8 mouse cellular contexts compared by ENCODE assay signal in the genomic region with DNA sequence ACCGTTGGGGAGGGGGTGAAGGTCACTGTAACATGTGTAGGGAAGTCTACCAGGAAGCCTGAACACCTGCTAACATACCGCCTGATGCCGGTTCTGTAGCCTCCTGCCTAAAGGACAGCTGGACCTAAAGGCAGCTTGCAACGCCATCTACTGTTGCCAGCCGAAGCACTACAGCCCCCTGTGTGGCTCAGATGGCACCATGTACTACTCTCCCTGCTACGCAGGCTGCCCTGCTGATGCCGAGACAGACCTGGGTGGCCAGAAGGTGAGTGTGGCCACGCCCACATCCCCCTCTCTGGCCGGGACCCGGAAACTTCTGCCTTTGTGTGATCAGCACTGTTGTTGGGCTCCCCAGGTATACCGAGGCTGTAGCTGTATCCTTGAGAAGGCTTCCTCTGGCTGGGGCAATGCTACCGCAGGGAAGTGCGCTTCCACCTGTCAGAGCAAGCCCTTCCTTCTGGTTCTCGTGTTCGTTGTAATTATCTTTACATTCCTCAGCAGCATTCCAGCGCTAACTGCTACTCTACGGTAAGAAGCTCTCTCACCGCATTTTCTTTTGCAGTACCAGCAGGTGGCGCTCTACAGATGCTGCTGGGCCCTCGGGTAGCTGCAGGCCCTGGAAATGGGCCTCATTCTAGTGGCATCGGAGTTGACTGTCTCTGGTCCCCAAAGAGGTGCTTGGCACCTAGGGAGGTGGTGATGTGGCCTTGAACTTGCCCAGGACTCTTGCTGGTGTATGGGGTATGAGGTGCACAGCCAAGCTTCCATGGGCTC. TPM values are rescaled to one million over a fixed set of nuclear protein-coding genes. Genes with fewer than 3 reads are reported as not detected.
DNase-seq lines count a peak whose midpoint lies in the region; ATAC-seq and TF ChIP-seq lines count a peak whose summit lies in the region.

No protein-coding gene starts in this region.

- H3K79me2 ChIP-seq in MEL (ENCODE audit: control insufficient read depth, insufficient read depth, low read length, poor library complexity) = no peaks in the 10 kb centered on the region

- peak overlapping the region; percentile 15; the same call in 1 of the 2 replicates for H3K4me3 ChIP-seq in kidney, embryonic 15.5 days (replicated peaks)
- H3K4me3 ChIP-seq in MEL (ENCODE audit: control insufficient read depth in 1 of 2, insufficient read depth in 1 of 2, low read depth in 2 of 2, low read length in 2 of 2) = no peak overlapping the region
- no peak overlapping the region for H3K4me3 ChIP-seq in neural tube, embryonic 12.5 days

- no peak for TF ChIP-seq EP300 in MEL (IDR thresholded peaks at IDR 0.05; ENCODE audit: low read depth in 1 of 2, low read length in 2 of 2)

- WGBS in kidney, embryonic 15.5 days = 5% methylated on average over 21 of the region's 21 CpGs
- WGBS in neural tube, embryonic 12.5 days = 5% methylated on average over 21 of the region's 21 CpGs

- ATAC-seq in kidney, embryonic 15.5 days (replicated peaks; ENCODE audit: low FRiP score) = peak; percentile 62
- peak; percentile 42 for ATAC-seq in neural tube, embryonic 12.5 days (ENCODE audit: low FRiP score, low read depth)

- peak overlapping the region; percentile 52 for H3K4me2 ChIP-seq in kidney, embryonic 15.5 days
- peak overlapping the region; percentile 6; the same call in 1 of the 2 replicates for H3K4me2 ChIP-seq in neural tube, embryonic 12.5 days (replicated peaks)

- no peak for TF ChIP-seq POLR2A in MEL (IDR thresholded peaks at IDR 0.05; ENCODE audit: control insufficient read depth in 1 of 2, insufficient read depth in 1 of 2, low read depth in 1 of 2, low read length in 2 of 2, poor library complexity in 1 of 2)

- H3K27me3 ChIP-seq in kidney, embryonic 15.5 days = no peaks in the 10 kb centered on the region
- H3K27me3 ChIP-seq in MEL (ENCODE audit: control insufficient read depth in 1 of 2, insufficient read depth in 2 of 2, low read length in 2 of 2) = no peaks in the 10 kb centered on the region; a peak in 1 of 4 replicates
- H3K27me3 ChIP-seq in neural tube, embryonic 12.5 days (replicated peaks) = no peaks in the 10 kb centered on the region; the same call in 1 of the 2 replicates

- no peak for DNase-seq in kidney, postnatal 14 days
- peak; percentile 65 for DNase-seq in MEL (ENCODE audit: low read depth, low spot score)
- peak; percentile 78 for DNase-seq in embryo, embryonic 10 days (ENCODE audit: low spot score)
- peak; percentile 29 to 34 for DNase-seq in heart, postnatal 36 days
- peak; percentile 32 for DNase-seq in liver
- DNase-seq in cerebellum, adult 11 months = no peak

- no peaks in the 10 kb centered on the region for H3K9me3 ChIP-seq in kidney, embryonic 15.5 days (replicated peaks)
- H3K9me3 ChIP-seq in MEL (replicated peaks; ENCODE audit: insufficient read depth, low read length) = no peaks in the 10 kb centered on the region
- no peaks in the 10 kb centered on the region for H3K9me3 ChIP-seq in neural tube, embryonic 12.5 days

- peaks cover 19% of the 10 kb centered on the region for H3K4me1 ChIP-seq in kidney, embryonic 15.5 days
- no peaks in the 10 kb centered on the region for H3K4me1 ChIP-seq in MEL (ENCODE audit: control insufficient read depth in 1 of 2, insufficient read depth in 2 of 2, low read length in 2 of 2)
- peaks cover 3% of the 10 kb centered on the region; the same call in 1 of the 2 replicates for H3K4me1 ChIP-seq in neural tube, embryonic 12.5 days

- no peak overlapping the region for H3K9ac ChIP-seq in kidney, embryonic 15.5 days
- H3K9ac ChIP-seq in MEL (ENCODE audit: control insufficient read depth, low read depth, low read length, poor library complexity, severe bottlenecking) = no peak overlapping the region
- H3K9ac ChIP-seq in neural tube, embryonic 12.5 days = no peak overlapping the region

- TF ChIP-seq RAD21 in MEL (IDR thresholded peaks at IDR 0.05; ENCODE audit: low read depth, low read length) = peak; percentile 25; the same call in 1 of the 2 replicates

- no peaks in the 10 kb centered on the region for H3K36me3 ChIP-seq in kidney, embryonic 15.5 days
- no peaks in the 10 kb centered on the region for H3K36me3 ChIP-seq in MEL (ENCODE audit: control insufficient read depth in 1 of 2, insufficient read depth in 2 of 2, low read length in 2 of 2)
- no peaks in the 10 kb centered on the region for H3K36me3 ChIP-seq in neural tube, embryonic 12.5 days

- TF ChIP-seq CTCF in MEL (IDR thresholded peaks at IDR 0.05 in 2 of 3, conservative IDR thresholded peaks at IDR 0.05 in 1 of 3; ENCODE audit: control insufficient read depth in 1 of 3, insufficient read depth in 1 of 3, low read depth in 2 of 3, low read length in 3 of 3, poor library complexity in 1 of 3, severe bottlenecking in 1 of 3) = peak; percentile 76 to 90 (median 90)

- intact Hi-C loops in heart, postnatal 36 days (cut with DNase I) = loop anchor here (1.0 to 5.0 kb wide), 3 partner anchors 106 to 305 kb away; partner anchors contain the start of gene Bhlhe23

- H3K27ac ChIP-seq in kidney, embryonic 15.5 days = no peak overlapping the region
- no peak overlapping the region for H3K27ac ChIP-seq in MEL (ENCODE audit: control insufficient read depth, low read depth, low read length)
- H3K27ac ChIP-seq in neural tube, embryonic 12.5 days = no peak overlapping the region

TF ChIP-seq in MEL, 35 proteins besides CTCF, POLR2A, EP300 and RAD21:
- TF ChIP-seq TAL1 (IDR thresholded peaks at IDR 0.05; ENCODE audit: low read length) (no peak), SMC3 (IDR thresholded peaks at IDR 0.05; ENCODE audit: low read depth, low read length) (peak; percentile 66)

RNA-seq across cellular contexts. Expression of gene Slco4a1, which starts 16.4 kb away (rescaled TPM):
- polyA plus RNA-seq in kidney, embryonic 15.5 days (2015; fragmentation: Nextera tagmentation; extraction: Ambion mirVana) = 2.2 and 2.3 TPM in 2 replicates
- not detected in 2 replicates for total RNA-seq in MEL (2012; rRNA removed)
- not detected for polyA plus RNA-seq in MEL (2012; ENCODE audit: insufficient read depth in 1 of 2, insufficient read length in 2 of 2, low read depth in 1 of 2, low replicate concordance in 2 of 2, missing spikeins in 1 of 2)
- total RNA-seq in heart, postnatal 36 days (2021) = under 1 TPM in 1 of 2 experiments, not detected in 1; 0.08 TPM
- 6.0 and 7.8 TPM in 2 replicates for polyA plus RNA-seq in neural tube, embryonic 12.5 days (2016; fragmentation: Nextera tagmentation; extraction: Ambion mirVana)

RNA-seq across cellular contexts. Expression of gene Ntsr1, which starts 27.3 kb away (rescaled TPM):
- polyA plus RNA-seq in kidney, embryonic 15.5 days (2015; fragmentation: Nextera tagmentation; extraction: Ambion mirVana) = 8.6 and 9.7 TPM in 2 replicates
- not detected in 2 replicates for total RNA-seq in MEL (2012; rRNA removed)
- not detected for polyA plus RNA-seq in MEL (2012; ENCODE audit: insufficient read depth in 1 of 2, insufficient read length in 2 of 2, low read depth in 1 of 2, low replicate concordance in 2 of 2, missing spikeins in 1 of 2)
- total RNA-seq in heart, postnatal 36 days (2021) = not detected
- polyA plus RNA-seq in neural tube, embryonic 12.5 days (2016; fragmentation: Nextera tagmentation; extraction: Ambion mirVana) = 0.28 and 0.32 TPM in 2 replicates

Comparison
In these comparisons a context has a peak if more than half of its experiments do, and no peak if none do; other contexts are left out.
1. DNase-seq: peak in MEL (single experiment), embryo, embryonic 10 days (single experiment), heart, postnatal 36 days (2 of 2) and liver (single experiment); none in kidney, postnatal 14 days (single experiment) and cerebellum, adult 11 months (single experiment).